Mouse (Mus musculus) kidney, postnatal 25 days (tissue): ENCODE results near the gene Gpr84.

Experiments used
- DNase-seq, 2 experiments: peaks; one replicate each; pipeline ENCODE4 v3.0.0; 2021; ENCODE audit warnings: mixed read lengths in 2 of 2

The Gpr84 gene

DNA sequence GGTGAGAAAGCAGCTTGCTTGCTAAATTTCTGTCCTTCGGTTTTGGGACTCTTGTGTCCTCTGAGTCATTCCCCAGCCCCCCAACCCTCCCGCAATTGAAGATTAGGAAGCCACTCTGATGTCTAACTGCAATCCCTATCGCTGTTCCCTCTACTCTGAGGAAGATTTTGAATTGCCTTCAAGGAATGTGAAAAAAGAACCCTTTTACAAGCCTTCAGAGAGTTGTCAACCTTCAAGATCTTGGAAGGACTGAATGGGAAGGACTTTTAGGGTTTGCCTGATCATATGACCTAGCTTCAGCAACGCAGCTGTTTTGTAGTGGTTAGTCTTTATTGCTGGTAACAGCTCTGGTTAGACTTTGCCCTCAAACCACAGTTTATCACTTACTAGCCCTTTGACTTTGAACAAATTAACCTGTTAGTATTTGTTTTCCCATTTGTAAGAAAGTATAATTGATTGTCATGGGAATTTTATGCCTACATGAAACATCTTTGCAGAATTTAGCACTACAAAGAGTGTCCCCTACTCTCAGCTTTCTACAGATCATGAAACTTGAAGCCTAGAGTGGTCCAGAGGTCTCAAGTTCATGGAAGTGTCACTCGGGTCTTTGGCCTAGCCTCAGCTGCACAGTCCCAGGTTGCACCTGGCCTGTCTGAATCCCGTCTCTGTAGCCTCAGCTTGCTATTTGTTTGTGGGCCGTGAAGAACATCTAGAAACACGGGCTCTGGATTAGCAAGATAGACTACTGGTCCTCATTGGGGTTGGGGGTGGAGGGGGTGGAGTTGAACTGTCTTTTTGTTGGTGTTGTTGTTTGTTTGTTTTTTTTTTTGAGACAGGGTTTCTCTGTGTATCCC, 4.4 kb downstream of the Gpr84 start:
- DNase-seq = peak; percentile 40 to 47

DNA sequence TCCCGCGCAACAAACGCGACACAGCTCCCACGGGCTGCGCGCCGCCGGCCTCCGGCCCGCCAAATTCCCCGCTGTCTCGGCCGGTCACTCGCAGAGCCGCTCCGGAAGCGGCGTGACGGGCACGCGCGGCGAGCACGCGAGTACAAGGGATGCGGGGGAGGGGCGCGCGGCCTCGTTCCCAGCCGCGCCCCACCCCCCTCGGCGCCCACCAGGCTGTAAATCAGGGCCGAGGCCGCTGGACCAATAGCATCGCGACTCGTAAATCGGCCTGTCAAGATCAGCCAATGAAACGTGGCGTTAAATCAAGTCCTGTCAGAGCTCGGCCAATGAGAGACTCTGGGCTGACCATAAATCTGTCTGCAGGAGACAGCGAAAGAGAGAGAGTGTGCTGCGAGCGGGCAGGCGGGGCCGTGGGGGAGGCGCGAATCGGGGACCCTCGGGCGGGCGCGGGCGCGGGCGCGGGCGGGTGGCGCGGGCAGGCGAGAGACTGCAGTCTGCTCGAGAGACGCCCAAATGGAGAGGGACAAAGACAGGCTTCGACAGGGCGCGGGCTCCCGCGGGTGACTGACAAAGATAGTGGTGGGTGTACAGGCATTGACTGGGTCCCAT, 5.2 kb downstream of the Gpr84 start:
- peak; percentile 99 for DNase-seq

DNA sequence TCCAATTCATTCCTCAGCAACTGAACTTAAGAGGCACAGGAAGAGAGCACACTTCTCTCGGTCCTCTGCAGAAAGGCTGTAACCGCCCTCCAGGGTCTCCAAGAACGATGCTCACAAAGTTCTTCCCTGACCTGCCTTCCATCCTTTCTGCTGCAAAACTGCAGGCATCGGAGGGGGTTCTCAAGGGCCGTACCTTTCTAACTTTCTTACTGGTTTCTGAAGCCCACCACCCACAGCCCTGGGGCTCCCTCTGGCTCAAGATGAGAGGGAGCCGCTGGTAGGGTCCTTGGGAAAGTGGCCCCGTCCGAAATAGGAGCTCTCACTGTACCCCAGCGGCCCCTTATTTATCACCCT, 5.8 kb downstream of the Gpr84 start:
- peak in 1 of 2 experiments; percentile 37 for DNase-seq

DNA sequence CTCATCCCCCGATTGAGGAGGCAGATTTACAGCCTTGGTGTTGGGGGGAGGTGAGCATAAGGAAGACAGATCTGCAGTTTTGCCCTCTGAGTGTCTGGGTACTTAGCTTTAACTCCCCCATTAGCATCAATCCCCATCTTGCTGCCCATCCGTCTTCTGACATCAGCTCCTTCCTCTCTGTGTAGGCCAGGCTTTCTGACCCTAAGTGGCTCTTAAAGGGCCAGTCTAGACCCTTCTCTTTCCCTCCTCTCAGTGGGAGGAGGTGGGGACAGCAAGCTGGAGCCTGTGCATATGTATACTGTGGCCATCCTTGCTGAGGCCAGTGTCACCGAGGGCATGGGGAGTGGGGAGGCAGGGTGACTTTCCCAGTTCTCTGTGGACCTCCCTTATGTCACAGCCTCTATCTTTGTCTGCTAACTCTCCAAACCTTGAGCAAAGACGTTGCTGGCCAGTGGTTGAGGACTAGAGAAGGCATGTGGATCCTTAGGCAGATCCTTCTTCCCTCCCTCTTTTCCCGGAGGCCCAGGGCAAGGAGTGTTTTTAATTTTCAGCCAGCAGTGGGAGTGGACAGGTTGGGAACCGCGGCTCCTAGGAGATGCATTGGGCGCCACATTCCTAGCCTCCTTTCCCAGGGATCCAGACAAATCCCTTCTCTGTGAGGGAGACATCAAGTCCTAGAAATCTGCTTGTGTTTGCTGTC, 6.3 kb downstream of the Gpr84 start:
- no peak for DNase-seq

DNA sequence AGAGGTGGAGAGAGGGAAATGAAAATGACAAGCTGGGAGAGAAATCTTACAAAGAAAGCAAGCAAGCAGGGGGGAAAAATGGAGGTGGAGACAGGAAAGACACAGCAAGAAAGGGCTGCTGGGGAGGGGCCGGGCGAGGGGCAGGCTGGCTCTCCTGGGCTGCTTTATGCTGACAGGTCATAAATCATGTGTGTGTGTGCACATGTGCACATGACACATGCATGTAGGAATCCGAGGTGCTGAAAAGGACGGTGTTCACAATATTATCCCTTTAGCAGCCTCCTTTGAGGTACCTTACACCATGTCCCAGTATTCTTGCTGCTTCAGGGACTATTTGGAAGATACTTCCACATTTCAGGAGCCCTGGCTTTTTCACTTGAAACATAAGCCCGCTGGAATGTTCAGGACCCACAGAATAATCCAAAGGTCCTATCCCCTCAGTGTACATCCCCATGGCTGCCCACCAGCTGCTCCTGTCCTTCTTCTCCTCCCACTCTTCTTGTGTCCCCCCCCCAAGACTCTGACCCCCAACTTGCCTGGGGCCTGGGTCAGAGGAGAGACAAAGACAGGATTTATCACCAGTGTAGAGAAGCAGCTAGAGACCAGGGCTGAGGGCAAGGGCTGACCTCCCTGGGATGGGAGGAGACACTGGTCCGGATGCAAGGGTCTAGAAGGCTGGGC, 7.9 kb downstream of the Gpr84 start:
- peak in 1 of 2 experiments; percentile 38 for DNase-seq

DNA sequence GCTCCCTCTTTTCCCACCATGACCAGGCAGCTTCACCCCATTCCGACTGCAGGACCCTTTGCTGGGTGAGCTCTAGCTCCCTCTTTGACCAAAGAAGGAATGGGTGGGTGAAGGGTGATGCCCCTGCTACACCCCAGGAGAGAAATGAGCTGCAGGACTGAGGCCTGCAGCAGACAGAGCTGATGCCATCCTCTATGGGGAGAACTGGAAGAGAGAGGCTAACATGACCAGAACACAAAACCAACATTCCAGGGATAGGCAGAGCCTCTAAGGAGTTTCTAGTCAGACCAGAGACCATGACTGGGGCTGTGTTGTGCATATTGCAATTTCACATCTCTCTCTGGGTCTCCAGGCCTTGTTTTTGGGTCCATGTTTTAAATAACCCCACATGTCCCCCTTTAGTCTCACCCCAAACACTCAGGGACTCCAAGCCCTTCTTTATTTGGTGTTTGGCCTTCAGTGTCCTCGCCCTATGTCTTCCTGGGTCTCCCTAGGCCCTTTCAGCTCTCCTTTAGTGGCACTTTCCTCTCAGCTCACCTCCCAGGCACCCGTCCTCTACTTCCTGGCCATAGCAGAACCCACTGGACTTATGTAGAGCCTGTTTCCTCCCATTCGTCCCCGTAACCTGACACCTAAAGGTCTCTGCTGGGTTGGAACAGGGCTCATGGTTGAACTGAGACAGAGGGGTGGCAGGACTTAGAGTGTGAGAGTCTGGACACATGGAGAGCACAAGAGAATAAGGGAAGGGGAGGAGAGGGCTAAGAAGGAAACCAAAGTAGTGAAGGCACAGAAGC, 8.7 kb downstream of the Gpr84 start:
- DNase-seq = peak in 1 of 2 experiments; percentile 33

DNA sequence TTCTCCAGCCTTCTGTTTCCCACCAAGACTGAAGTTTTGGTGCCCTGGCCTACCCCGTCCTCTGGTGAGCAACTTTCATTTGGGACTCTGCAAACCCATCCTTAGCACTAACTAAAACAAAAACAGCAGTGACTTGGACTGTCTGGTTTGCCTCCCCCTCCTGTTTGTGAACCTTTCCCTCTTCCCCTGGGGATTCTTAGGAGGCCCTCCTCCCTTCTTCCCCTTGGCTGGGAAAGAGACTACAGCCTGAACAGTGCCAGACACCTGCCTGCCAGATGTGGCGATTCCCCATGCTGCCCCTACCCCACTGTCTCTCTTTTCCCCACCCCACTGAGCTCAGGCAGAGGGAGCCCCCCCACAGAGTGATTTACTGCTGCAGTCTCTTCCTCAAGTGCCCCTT, 9.4 kb downstream of the Gpr84 start:
- DNase-seq = no peak

DNA sequence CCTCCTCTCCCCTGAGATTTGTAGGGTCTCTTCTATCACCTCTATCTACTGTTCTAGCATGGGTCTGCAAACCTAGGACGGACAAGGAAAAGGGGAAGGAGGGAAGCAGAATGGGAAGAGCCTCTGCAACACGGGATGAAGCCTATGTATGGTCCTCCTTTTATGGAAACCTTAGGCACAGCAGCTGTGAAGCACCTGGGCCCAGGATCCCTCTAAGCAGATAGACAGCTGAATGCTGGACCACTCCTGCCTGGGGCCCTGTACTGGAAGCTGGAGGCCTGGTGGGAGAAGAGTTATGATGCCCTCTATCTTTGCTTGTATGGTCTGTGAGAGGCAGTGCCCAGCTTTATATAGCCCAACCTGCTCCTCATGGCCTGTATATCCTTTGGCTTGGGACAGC, 9.9 kb downstream of the Gpr84 start:
- DNase-seq = no peak

DNA sequence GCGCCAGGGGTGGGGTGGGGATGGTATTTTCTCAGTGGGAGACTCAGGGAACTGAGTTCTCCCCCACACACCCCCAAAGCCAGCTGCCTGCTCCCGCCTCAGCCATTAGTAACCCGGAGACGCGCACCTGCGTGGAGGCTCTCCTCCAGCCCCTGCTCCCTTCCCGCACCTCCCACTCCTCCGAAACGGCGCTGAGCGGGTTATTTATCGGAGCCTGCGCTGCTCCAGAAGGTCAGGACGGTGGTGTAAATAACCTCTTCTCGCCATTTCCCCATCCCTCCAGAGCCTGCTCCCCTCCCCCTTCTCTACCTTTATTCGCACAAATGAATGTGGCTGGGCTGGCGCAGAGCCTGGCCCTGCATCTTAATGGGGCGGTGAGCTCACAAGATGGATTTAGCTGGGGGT, 10.3 kb downstream of the Gpr84 start:
- DNase-seq = peak; percentile 38 to 66

DNA sequence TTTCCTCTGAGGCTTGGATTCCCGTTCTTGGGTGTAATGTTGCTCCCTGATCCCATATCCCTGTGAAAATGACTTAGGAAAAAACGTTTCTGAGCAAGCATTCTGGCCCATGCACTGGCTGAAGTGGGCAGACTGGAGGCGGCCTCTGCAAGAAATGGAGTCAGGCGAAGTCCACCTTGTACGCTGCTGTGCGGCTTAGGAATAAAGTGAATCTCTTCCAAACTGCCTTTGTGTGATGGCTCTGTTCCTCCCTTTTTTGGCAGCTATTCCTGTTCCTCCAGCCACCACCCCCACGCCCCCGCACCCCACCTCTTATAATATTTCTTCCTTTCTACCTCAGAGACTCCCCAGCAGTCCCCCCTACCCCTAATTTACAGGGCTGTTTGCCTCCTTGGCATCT, 10.8 kb downstream of the Gpr84 start:
- DNase-seq = no peak

DNA sequence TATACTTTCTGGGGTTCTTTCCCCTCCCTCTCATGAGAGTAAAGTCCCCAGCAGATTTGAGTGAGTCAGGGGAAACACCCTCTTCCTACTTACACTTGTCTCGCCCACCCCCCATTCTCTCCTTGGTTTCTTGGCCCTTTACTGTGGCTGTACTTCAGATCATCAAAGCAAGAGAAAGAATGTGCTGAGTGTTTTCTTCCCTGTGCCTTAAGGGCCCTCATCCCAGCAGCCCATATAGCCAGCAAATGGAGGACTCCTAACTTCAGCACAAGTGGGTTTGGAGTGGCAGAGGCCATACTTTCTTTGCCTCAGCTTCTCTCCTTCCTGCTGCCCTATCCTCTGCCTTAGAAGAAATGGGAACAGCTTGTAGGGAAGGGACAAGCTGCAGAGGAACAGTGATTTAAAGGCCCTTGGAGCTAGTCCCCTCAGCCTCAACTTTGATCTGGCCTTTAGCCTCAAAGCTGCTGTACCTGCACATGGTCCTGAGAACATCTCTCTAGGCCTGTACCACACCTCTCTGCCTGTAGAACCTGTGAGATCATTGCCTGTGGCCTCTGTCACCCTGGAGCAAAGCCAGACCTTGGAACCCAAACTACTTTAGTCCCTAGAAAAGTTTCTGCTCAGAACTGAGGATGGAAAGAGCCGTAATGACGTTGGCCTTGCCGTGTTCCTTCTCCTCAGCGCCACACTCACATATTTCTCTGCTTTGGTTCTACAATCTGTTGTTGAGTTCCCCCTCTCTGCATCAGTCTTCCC, 11.4 kb downstream of the Gpr84 start:
- DNase-seq = no peak

DNA sequence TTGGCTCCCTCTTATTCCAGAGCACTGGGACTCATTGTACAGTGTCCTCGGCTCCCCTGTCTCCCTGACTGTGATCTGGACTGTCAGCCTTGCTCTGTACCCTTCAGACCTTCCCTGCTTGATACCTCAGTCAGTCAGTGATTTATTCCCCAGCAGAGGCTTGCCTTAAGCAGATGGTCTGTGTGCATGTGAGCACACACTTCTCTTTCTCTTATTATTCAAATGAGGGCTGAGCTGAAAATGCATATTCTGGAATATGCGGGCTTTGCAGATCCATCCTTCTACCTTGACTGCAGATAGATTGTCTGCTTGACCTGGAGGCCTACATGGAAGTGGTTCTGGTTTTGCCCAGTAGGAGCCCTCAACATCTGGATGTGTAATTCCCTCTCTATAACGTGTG, 12.4 kb downstream of the Gpr84 start:
- DNase-seq = no peak

DNA sequence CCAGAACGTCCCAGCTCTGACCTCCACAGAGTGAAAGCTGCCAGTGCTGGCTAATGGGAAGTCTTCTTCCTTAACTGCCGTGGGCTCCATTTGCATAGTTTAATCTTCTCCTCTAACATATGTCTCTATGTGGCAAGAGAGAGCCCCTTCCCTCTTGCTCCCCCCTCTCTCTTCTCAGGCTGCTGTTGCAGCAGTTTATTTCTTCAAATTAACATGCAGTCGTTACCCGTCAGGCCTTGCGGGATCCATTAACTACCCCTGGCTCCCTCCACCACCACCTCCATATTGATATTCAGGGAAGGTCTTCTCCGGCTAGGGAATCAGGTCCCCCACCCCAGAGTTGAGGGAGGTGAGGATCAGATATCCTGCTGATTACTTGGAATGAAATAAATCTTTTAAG, 13.1 kb downstream of the Gpr84 start:
- no peak for DNase-seq

DNA sequence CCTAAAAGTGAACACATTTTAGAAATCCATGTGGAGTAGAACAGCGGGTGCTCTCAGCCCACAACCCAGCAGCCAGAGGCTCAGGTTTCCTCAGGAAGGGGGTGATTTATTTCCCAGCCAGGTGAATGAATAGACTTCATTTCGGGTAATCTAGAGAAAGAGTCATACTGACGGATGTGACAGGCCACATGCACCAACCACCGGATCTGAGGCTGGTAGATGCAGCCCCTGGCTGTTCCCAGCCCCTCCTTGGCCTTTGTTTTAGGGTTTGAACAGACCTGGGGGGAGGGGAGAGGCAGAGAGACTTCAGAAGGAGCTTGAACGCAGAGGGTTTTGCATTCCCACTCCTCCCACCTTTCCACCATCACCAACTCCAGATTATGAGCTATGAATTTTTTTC, 14.6 kb downstream of the Gpr84 start:
- no peak for DNase-seq

DNA sequence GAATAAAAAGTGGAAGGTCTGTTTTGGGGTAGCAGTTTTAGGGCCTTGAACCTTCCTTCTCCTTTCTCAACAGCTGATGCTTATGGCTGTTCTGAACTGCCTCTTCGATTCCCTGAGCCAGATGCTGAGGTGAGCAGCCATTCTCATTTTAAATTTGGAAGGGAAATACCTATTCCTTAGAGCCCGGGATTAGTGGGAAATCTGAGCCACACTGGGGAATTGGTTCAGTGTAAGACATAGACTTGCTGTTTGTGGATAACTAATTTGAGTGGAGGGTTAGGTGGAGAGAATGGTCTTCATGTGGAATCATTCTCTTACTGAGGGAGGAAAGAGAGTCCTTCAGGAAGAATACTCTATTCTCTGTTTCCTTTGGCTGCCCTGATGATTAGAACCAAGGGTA, 15.8 kb downstream of the Gpr84 start:
- no peak for DNase-seq

DNA sequence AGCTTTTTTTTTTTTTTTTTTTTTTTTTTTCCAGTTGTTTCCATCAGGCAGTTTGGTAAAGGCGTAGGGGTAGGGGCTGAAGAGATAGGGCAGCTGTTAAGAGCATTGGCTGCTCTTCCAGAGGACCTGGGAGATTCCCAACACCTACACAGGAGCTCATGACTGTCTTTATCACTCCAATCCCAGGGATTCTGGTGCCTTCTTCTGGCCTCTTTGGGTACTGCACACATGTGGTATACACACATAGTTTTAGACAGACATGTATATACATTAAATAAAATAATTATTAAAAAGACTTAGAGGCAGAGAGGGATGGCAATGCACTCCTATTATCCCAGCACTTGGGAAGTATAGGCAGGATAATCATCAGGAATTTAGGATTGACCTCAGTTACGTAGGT, 17.0 kb downstream of the Gpr84 start:
- no peak for DNase-seq

DNA sequence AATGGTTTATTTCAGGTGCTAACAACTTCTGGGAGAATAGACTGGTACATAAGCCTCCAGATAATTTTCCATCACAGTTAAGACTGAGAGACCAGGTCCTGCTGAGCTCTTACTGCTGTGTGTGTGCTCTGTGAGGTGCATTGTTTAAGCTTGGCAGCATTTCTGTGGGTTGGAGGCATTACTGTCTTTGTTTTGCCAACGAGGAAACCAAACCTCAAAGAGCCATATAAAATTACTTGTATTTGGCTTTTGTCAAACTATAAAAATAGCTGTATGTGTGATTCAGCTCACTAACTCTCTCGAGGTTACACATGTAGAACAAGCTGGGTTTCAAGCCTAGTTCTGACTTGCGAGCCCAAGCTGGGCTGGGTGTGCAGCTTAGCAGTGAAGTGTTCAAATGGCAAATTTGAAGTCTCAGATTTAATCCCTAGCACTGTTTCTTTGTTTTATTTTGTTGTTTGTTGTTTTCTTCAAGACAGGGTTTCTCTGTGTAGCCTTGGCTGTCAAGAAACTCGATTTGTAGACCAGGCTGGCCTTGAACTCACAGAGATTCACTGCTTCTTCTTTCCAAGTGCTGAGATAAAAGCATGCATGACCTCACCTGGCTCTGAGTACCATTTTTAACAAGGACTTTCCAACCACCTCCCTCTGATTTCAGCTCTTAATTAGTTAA, 17.6 kb downstream of the Gpr84 start:
- DNase-seq = no peak

DNA sequence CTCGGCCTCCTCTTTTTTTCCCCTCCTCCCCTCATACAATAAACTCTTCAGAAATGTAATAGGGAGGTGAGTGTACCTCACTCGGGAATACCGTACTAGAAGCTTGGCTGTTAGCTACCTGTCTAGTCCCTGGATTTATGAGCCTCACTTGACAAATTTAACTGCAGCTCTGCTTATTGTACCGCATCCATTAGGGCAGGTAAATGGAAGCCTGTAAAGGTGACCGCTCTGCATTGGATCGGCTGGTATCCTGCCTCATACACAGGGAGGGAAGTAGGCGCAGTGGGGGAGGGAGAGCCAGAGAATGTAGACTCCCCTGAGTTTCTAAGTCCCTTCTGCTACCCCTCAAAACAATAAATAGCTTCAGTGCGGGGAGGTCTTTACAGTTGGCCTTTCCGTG, 19.6 kb downstream of the Gpr84 start:
- no peak for DNase-seq

DNA sequence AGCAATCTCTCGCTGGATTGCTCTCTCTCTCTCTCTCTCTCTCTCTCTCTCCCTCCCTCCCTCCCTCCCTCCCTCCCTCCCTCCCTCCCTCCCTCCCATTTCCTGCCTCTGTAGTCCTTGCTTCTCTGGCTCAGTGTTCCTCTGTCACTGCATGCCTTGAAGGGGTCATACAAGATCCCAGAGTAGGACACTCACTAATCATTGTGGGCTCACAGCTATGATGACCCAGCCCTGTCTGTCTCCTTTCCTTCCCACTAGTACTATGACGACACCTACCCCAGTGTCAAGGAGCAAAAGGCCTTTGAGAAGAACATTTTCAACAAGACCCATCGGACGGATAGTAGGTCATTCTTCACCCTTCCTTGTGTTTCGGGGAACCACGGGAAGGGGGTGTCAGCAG, 20.0 kb downstream of the Gpr84 start:
- DNase-seq = peak in 1 of 2 experiments; percentile 49

DNA sequence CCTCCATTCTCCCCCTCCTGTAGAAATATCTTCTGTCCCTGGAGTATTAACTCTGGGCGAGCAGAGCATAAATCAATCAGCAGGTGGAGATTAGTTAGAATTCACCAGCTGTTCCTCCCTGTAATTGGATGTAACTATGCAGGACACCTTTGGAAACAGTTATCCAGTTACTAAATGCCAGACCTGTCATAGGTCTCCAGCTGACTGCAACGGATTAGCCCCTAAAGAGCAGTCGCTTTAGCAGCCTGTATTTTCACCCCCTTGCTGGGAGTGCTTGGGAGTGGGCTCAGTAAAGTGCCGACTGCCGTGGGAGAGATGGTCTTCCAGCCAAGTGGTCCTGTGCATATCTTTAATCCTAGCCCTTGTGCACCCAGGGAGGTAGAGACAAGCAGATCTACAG, 20.8 kb downstream of the Gpr84 start:
- DNase-seq = no peak

DNA sequence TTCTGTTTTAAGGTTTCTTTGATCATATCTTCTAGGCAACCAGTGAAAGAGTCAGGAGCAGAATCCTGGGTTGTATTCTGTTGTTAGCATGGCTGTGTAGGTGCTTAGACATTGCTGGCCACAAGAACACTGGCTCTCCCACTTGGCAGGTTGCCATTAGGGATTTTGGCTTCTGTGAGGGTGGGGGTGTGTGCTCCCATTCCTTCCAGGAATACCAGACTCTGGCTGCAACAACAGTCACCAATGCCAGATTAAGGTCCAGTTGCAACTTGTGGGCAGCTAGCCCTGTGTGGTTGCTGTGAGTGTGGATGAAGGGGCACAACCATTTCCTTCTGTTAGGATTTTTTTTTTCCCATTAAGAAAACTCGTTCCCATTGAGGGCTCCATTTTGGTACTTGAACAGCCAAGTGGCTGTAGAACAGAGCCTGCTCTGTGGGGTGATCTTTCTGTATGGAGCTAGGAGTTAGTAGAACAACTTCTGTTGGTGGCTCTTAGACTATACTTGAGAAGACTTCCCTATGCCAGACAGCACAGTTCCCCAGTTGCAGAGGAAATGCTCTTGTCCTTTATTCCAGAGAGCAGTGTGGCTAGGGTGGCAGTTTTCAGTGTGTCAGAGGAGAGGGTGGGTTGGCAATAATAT, 24.5 kb downstream of the Gpr84 start:
- peak; percentile 53 to 70 for DNase-seq
